Mouse (Mus musculus) intestine, embryonic 15.5 days (tissue): ENCODE results near the gene Tmem72. TPM values are rescaled to one million over a fixed set of nuclear protein-coding genes. Genes with fewer than 3 reads are reported as not detected.

ENCODE experiments used
- ATAC-seq: fragments of 200-750 bp; cut with Nextera tagmentation; 2 replicates; pipeline ENCODE4 v1.8.0; 2017; ENCODE audit warnings: moderate TSS enrichment, moderate library complexity
- H3K27ac ChIP-seq: fragments of 300-500 bp; sonication (generic); 2 replicates; pipeline ENCODE4 v1.5.1; 2015; ENCODE audit warnings: mild to moderate bottlenecking, inconsistent platforms
- H3K27me3 ChIP-seq: fragments of 300-500 bp; sonication (generic); replicated peaks from 2 replicates; pipeline ENCODE4 v1.6.1; 2015; ENCODE audit warnings: inconsistent platforms
- H3K36me3 ChIP-seq: fragments of 300-500 bp; sonication (generic); 2 replicates; pipeline ENCODE4 v1.6.1; 2015; ENCODE audit warnings: inconsistent platforms
- H3K4me1 ChIP-seq: fragments of 300-500 bp; sonication (generic); replicated peaks from 2 replicates; pipeline ENCODE4 v1.6.1; 2015; ENCODE audit warnings: inconsistent platforms
- H3K4me2 ChIP-seq: fragments of 300-500 bp; sonication (generic); replicated peaks from 2 replicates; pipeline ENCODE4 v1.6.1; 2015; ENCODE audit warnings: mild to moderate bottlenecking, inconsistent platforms
- H3K4me3 ChIP-seq: fragments of 300-500 bp; sonication (generic); replicated peaks from 2 replicates; pipeline ENCODE4 v1.5.1; 2015; ENCODE audit warnings: inconsistent platforms
- H3K9ac ChIP-seq: fragments of 300-500 bp; sonication (generic); 2 replicates; pipeline ENCODE4 v1.6.1; 2015; ENCODE audit warnings: inconsistent platforms
- H3K9me3 ChIP-seq: fragments of 300-500 bp; sonication (generic); 2 replicates; pipeline ENCODE4 v1.6.1; 2016; ENCODE audit warnings: inconsistent platforms
- WGBS: fragments of 180-500 bp; shearing (Covaris S2); methylation state at CpG from one replicate; pipeline ENCODE4 v1.1.7; 2015; 5-methylcytosine and 5-hydroxymethylcytosine counted together
- polyA plus RNA-seq: library from polyadenylated mRNA; unstranded; fragments of >200 nt; fragmentation: Nextera tagmentation; extraction: Ambion mirVana; gene quantifications from 2 replicates; pipeline ENCODE4 v1.2.1, GENCODE M21; 2015

The Tmem72 gene
- polyA plus RNA-seq, 1 experiment from 2014 or later: 0.01 TPM

DNA sequence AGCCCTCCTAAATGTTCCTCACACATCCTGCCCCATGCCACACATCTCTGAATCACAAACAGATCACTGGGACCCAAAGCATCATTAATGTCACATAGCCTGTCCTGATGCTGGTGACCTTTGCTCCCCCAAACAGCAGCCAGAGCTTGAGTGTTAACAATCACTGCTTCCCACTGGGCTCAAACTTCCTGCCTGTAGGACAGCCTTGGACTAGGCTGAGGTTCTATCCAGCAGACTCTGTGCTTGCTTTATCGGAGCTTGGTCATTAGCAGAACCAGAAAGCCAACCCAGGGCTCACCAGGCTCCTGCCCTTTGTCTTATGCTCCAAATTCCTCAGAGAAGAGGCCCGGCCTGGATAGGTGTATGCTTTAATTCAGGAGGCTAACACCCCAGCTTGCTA, 77.8 kb downstream of the Tmem72 start:
- no peak overlapping the region for H3K4me2 ChIP-seq
- no peak overlapping the region for H3K9ac ChIP-seq
- no peak overlapping the region for H3K4me3 ChIP-seq
- 92% methylated on average over 2 of the region's 2 CpGs for WGBS
- no peaks in the 10 kb centered on the region for H3K27me3 ChIP-seq
- H3K9me3 ChIP-seq: no peaks in the 10 kb centered on the region
- ATAC-seq: no peak
- no peaks in the 10 kb centered on the region for H3K36me3 ChIP-seq
- H3K27ac ChIP-seq: no peak overlapping the region
- H3K4me1 ChIP-seq: peaks cover 6% of the 10 kb centered on the region

DNA sequence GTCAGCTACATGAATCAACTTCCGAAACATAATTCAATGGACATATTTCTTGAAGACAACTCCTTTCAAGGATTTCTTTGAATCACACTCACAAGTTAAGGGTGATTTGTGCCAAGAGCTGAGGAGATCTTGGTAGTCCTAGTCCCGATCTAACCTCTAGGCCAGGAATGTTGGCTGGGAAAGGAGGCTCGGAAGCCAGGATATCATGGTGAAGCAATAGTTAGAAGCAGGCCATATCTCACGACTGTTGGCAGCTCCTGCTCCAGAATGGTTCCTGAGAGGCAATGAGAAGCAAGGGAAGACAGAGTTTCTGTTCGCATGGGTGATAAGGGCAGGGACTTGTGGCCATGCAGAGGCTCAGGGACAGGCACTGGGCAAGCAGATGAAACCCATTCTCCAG, 79.2 kb downstream of the Tmem72 start:
- Histone ChIP-seq H3K4me1 (peaks cover 6% of the 10 kb centered on the region), H3K36me3 (no peaks in the 10 kb centered on the region), H3K4me2 (no peak overlapping the region), H3K27me3 (no peaks in the 10 kb centered on the region), H3K4me3 (no peak overlapping the region), H3K9me3 (no peaks in the 10 kb centered on the region), H3K9ac (no peak overlapping the region), H3K27ac (no peak overlapping the region)
- WGBS: 84% methylated on average over 5 of the region's 5 CpGs
- ATAC-seq: no peak

DNA sequence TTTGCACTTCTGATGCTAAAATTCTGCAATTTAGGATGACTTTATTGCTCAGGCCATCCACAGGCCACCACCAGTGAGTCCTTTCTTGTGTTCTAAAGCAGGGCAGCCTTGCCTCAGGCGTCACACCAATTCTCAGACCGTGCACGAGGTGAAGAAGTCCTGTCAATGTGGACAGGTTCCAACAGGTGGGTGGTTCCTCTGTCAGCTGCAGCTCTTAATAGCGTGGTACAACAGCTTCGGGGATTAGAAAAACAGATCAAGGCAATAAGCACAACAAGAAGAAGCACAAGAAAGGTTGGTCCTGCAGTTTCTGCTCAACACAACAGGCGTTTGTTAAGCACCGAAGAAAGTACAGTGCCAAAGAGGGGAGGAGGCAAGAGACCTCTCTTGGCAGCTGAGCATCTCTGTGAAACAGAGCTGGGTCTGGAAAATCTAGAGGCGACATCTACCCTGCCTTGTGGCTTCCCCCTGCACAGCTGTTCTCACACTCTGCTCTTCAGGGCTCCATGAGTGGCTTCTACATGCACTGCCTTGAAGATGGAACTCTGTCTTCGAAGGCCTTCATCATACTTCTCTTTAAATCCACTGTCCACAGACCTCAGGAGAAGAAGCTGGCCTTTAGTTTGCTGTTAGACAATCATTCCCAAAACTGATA, 80.0 kb downstream of the Tmem72 start:
- H3K27ac ChIP-seq: no peak overlapping the region
- ATAC-seq: no peak
- H3K27me3 ChIP-seq: no peaks in the 10 kb centered on the region
- H3K36me3 ChIP-seq: no peaks in the 10 kb centered on the region
- no peak overlapping the region for H3K4me2 ChIP-seq
- peaks cover 6% of the 10 kb centered on the region for H3K4me1 ChIP-seq
- H3K9me3 ChIP-seq: no peaks in the 10 kb centered on the region
- no peak overlapping the region for H3K9ac ChIP-seq
- no peak overlapping the region for H3K4me3 ChIP-seq
- WGBS: 82% methylated on average over 9 of the region's 9 CpGs

DNA sequence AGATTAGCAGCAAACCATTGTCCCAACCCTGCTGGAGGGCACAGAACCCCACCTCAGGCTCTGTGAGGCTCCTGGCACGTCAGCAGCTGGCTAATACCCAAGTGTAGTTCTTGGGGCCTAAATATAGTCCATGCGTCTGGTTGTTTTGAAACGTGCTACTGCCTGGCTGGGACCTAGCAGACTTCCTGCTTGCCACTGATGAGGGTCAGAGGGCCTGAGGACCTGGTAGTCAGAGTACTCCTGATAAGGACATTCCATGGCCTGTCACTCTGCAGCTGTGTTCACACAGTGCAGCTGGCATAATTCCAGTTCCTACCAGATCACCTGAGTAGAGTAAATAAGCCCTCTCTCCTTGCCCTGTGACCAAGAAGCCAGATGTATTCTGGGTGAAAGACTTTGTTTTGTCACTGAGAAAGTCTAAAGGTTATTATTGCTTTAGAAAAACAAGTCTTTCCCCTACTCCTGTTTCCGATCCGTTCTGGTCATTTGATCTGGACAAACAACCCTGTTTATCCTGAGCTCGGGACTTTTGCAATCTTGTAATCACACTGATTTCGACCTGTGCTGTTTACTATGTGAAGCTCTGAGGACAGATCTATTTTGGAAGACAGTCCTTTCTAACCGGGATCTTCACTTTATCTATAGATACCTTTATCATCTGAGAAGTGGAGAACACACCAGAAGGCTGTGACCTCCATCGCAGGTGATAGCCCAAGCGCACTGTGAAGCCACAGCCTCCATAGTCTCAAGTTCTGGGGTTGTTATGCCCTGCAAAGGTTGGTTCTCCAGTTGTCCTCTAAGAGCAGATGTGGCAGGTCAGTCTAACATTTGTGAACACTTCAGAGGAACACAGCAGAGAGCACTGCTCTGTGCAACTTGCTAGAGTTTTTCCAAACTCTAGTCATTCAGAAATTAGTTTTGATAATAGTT, 81.2 kb downstream of the Tmem72 start:
- Histone ChIP-seq H3K9me3 (no peaks in the 10 kb centered on the region), H3K4me1 (peaks cover 6% of the 10 kb centered on the region), H3K4me3 (no peak overlapping the region), H3K36me3 (no peaks in the 10 kb centered on the region), H3K27ac (peak overlapping the region; percentile 72), H3K27me3 (no peaks in the 10 kb centered on the region), H3K9ac (no peak overlapping the region), H3K4me2 (peak overlapping the region; percentile 11)
- peak; percentile 96 for ATAC-seq
- WGBS: 45% methylated on average over 10 of the region's 10 CpGs

DNA sequence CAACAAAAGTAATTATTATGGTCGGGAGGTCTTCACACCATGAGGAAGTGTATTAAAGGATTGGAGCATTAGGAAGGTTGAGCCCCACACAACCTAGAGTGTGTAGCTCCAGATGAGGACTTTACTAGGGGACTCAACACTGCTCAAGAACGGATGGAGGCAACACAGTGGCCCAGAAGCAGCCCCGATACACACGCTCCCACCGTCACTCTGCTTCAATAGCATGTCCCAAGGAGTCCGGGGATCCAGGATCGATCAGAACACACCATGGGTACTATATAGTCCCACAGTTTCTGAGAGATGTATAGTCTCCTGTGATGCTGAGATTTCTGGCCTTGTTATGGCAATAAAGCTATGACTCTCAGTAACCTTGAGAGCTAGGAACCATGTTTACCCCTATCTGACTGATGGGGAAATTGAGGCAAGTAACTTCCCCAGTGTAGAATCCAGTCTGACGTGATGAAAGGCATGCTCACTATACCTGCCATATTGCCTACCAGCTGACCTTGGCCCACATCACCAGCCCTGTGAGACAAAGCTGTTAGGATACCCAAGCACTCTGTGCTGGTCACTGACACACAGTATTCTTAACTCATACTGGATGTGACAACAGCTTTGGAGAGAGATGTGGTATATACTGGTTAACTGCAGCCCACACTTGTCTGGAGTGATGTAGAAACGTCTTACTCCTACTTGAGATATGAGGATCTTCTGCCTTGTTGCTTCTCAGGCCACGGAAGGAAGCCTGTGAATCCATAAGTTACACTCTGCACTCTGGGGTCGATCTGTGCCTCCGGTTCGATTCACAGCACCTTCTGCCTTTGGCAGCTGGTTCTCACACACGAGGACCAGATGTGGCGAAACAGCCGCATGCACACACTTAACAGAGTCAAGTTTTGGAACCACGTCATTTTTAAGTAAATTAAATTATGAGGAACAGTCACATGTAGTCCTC, 82.7 kb downstream of the Tmem72 start:
- H3K36me3 ChIP-seq: no peaks in the 10 kb centered on the region
- ATAC-seq: no peak

DNA sequence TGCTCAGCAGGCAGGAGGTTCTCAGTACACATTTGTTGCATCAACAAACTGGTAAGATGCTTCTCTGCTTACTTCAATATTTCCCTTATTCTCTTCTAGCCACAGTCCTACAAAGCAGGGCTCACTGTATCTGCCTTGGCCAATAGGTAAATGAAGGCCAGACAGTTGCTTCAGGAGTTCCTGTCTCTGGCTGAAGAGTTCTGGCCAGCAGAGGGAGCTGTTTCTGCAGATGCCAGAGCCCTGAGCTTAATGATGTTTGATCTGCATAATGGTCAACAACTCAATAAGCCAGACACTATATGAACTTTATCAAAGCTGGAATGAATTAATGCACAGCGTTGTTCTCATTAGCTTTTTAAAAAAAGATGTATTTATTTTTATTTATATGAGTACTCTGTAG, 84.6 kb downstream of the Tmem72 start:
- no peaks in the 10 kb centered on the region for H3K36me3 ChIP-seq
- H3K27ac ChIP-seq: no peak overlapping the region
- no peaks in the 10 kb centered on the region for H3K27me3 ChIP-seq
- no peaks in the 10 kb centered on the region for H3K9me3 ChIP-seq
- no peak overlapping the region for H3K4me2 ChIP-seq
- H3K4me1 ChIP-seq: peaks cover 6% of the 10 kb centered on the region
- 50% methylated on average over 1 of the region's 1 CpGs for WGBS
- no peak for ATAC-seq
- H3K4me3 ChIP-seq: no peak overlapping the region
- H3K9ac ChIP-seq: no peak overlapping the region

More for the DNA sequence above, 82.7 kb downstream of the Tmem72 start:
- WGBS: 92% methylated on average over 17 of the region's 17 CpGs
- no peak overlapping the region for H3K27ac ChIP-seq
- H3K4me2 ChIP-seq: no peak overlapping the region
- peaks cover 6% of the 10 kb centered on the region for H3K4me1 ChIP-seq
- no peak overlapping the region for H3K4me3 ChIP-seq
- no peak overlapping the region for H3K9ac ChIP-seq
- H3K27me3 ChIP-seq: no peaks in the 10 kb centered on the region
- no peaks in the 10 kb centered on the region for H3K9me3 ChIP-seq

DNA sequence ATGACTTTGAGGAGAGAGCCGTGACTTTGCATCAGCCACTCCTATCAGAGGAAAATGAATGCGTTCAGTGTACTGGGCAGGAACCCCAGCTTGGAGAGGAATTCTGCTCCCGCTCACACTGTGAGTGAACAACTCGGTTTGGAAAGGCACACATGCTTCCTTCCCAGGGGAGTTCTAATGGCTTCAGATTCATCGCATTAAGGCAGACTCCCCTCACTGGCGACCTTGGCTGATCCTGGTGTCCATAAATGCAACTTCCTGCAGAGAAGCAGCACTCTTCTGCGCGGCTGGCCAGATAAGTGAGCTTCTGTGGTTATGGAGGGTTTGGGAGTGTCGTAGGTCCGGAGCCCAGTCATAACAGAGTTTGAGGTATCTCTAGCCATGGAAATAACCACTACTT, 86.9 kb downstream of the Tmem72 start:
- Histone ChIP-seq H3K4me1 (no peaks in the 10 kb centered on the region), H3K27me3 (no peaks in the 10 kb centered on the region), H3K9me3 (no peaks in the 10 kb centered on the region), H3K4me3 (no peak overlapping the region), H3K36me3 (peaks cover 6% of the 10 kb centered on the region; the same call in 1 of the 2 replicates), H3K9ac (no peak overlapping the region), H3K27ac (no peak overlapping the region), H3K4me2 (no peak overlapping the region)
- ATAC-seq: no peak
- 88% methylated on average over 10 of the region's 10 CpGs for WGBS

Other genes with a start within 250 kb of the Tmem72 start
- gene Olfr211, start 227.8 kb downstream of the Tmem72 start, polyA plus RNA-seq: not detected in 2 replicates
- not detected in 2 replicates for gene Olfr212, start 210.4 kb downstream of the Tmem72 start, polyA plus RNA-seq
- not detected in 2 replicates for gene Olfr213, start 178.5 kb downstream of the Tmem72 start, polyA plus RNA-seq
- 0.40 and 0.65 TPM in 2 replicates for gene Gm5580, start 165.8 kb downstream of the Tmem72 start, polyA plus RNA-seq
- gene Olfr214, start 162.7 kb downstream of the Tmem72 start, polyA plus RNA-seq: not detected in 2 replicates
- gene Olfr215, start 132.7 kb downstream of the Tmem72 start, polyA plus RNA-seq: not detected in 2 replicates
- gene Zfp422, start 87.9 kb downstream of the Tmem72 start, polyA plus RNA-seq: 111 and 126 TPM in 2 replicates
- gene Depp1, start 66.3 kb downstream of the Tmem72 start, polyA plus RNA-seq: 25.6 and 28.0 TPM in 2 replicates
- gene Rassf4, start 43.0 kb downstream of the Tmem72 start, polyA plus RNA-seq: 9.9 and 11.3 TPM in 2 replicates